Mouse (Mus musculus): ENCODE results near the gene Ppox.
"Not testable (repeated sequence)": the region's sequence is repeated elsewhere in the genome, so short reads cannot be mapped to it uniquely, and the experiment has no call there.

Ppox gene

GRCm38 (mm10) chr1:171280916-171281527 is at the start of gene Ppox:
TSS of gene Ppox (minus strand) at chr1:171281186.
- peak; percentile 67 to 79 for DNase-seq

GRCm38 (mm10) chr1:171330216-171330560 is 49.2 kb upstream of the Ppox start:
- no peak for DNase-seq

- peak in 1 of 2 experiments; percentile 23 for DNase-seq
These were observed 48.6 kb upstream of the Ppox start for GRCm38 (mm10) chr1:171329433-171330215.

- DNase-seq = peak; percentile 84 to 85
These were observed 48.0 kb upstream of the Ppox start, which contains the start of gene Dedd for GRCm38 (mm10) chr1:171328839-171329432. TSS of gene Dedd (plus strand) at chr1:171329145.

- no peak for DNase-seq
These were observed 47.3 kb upstream of the Ppox start for GRCm38 (mm10) chr1:171328244-171328643.

- DNase-seq = not testable (repeated sequence)
These were observed 45.6 kb upstream of the Ppox start for GRCm38 (mm10) chr1:171326588-171326987.

GRCm38 (mm10) chr1:171325571-171325970 is 44.6 kb upstream of the Ppox start:
- DNase-seq = no peak

GRCm38 (mm10) chr1:171322012-171322411 is 41.0 kb upstream of the Ppox start:
- DNase-seq = no peak

- no peak for DNase-seq
These were observed 40.4 kb upstream of the Ppox start for GRCm38 (mm10) chr1:171321415-171321814.

GRCm38 (mm10) chr1:171320151-171320550 is 39.2 kb upstream of the Ppox start:
- DNase-seq = no peak

GRCm38 (mm10) chr1:171319748-171320147 is 38.8 kb upstream of the Ppox start:
- DNase-seq = no peak

GRCm38 (mm10) chr1:171309321-171309720 is 28.3 kb upstream of the Ppox start:
- no peak for DNase-seq

GRCm38 (mm10) chr1:171306157-171306556 is 25.2 kb upstream of the Ppox start:
- not testable (repeated sequence) for DNase-seq

- DNase-seq = no peak
These were observed 17.2 kb upstream of the Ppox start for GRCm38 (mm10) chr1:171298226-171298625.

- DNase-seq = no peak
These were observed 14.0 kb upstream of the Ppox start for GRCm38 (mm10) chr1:171295063-171295402.

- DNase-seq = peak; percentile 68 to 75
These were observed 13.5 kb upstream of the Ppox start, which contains the start of gene Ufc1 for GRCm38 (mm10) chr1:171294298-171295062. TSS of gene Ufc1 (minus strand) at chr1:171295024.

GRCm38 (mm10) chr1:171293906-171294297 is 12.9 kb upstream of the Ppox start:
- DNase-seq = no peak

- no peak for DNase-seq
These were observed 12.4 kb upstream of the Ppox start for GRCm38 (mm10) chr1:171293351-171293750.

- no peak for DNase-seq
These were observed 7.3 kb upstream of the Ppox start for GRCm38 (mm10) chr1:171288328-171288727.

- DNase-seq = peak; percentile 87 to 90
These were observed 6.4 kb upstream of the Ppox start, which contains the start of gene Usp21 for GRCm38 (mm10) chr1:171287136-171288081. TSS of gene Usp21 (minus strand) at chr1:171287991.

- DNase-seq = no peak
These were observed 5.5 kb upstream of the Ppox start for GRCm38 (mm10) chr1:171286517-171286916.
